Mouse (Mus musculus) heart, postnatal 0 days (tissue): ENCODE measurements around the gene Slc4a1. TPM values are rescaled to one million over a fixed set of nuclear protein-coding genes. Genes with fewer than 3 reads are reported as not detected.

Source experiments
- ATAC-seq: fragments of 200-750 bp; cut with Nextera tagmentation; 2 replicates; pipeline ENCODE4 v1.8.0; 2017; ENCODE audit warnings: low read depth, moderate number of reproducible peaks, moderate library complexity; ENCODE audit not compliant: insufficient read depth
- DNase-seq: peaks from one replicate; pipeline ENCODE4 v3.0.0-alpha.2; 2016; ENCODE audit warnings: low spot score
- H3K27ac ChIP-seq: fragments of 300-500 bp; sonication (generic); 2 replicates; pipeline ENCODE4 v1.5.1; 2014; ENCODE audit warnings: low read depth, mild to moderate bottlenecking
- H3K27me3 ChIP-seq: fragments of 300-500 bp; sonication (generic); 2 replicates; pipeline ENCODE4 v1.6.1; 2014; ENCODE audit warnings: low read length, mixed read lengths; ENCODE audit not compliant: control insufficient read depth, insufficient read depth
- H3K36me3 ChIP-seq: fragments of 300-500 bp; sonication (generic); replicated peaks from 2 replicates; pipeline ENCODE4 v1.6.1; 2014; ENCODE audit warnings: low read length, mixed read lengths; ENCODE audit not compliant: control insufficient read depth, insufficient read depth
- H3K4me1 ChIP-seq: fragments of 300-500 bp; sonication (generic); 2 replicates; pipeline ENCODE4 v1.6.1; 2014; ENCODE audit warnings: antibody characterized with exemption; ENCODE audit not compliant: control insufficient read depth, insufficient read depth
- H3K4me2 ChIP-seq: fragments of 300-500 bp; sonication (generic); 2 replicates; pipeline ENCODE4 v1.6.1; 2014; ENCODE audit warnings: low read depth, mild to moderate bottlenecking, low read length, moderate library complexity
- H3K4me3 ChIP-seq: fragments of 300-500 bp; sonication (generic); 2 replicates; pipeline ENCODE4 v1.5.1; 2014; ENCODE audit warnings: low read depth, low read length
- H3K9ac ChIP-seq: fragments of 300-500 bp; sonication (generic); replicated peaks from 2 replicates; pipeline ENCODE4 v1.6.1; 2014; ENCODE audit warnings: low read depth, low read length, mixed read lengths
- H3K9me3 ChIP-seq: fragments of 300-500 bp; sonication (generic); replicated peaks from 2 replicates; pipeline ENCODE4 v1.6.1; 2016; ENCODE audit warnings: low read length; ENCODE audit not compliant: control insufficient read depth
- CTCF ChIP-seq: IDR thresholded peaks from 2 replicates; pipeline ENCODE4 v1.5.1; 2016; ENCODE audit warnings: antibody characterized with exemption, control low read depth, low read depth
- EP300 ChIP-seq: IDR thresholded peaks from 2 replicates; pipeline ENCODE4 v1.6.1; 2016; ENCODE audit warnings: antibody characterized with exemption, low read depth
- WGBS: fragments of 180-500 bp; shearing (Covaris S2); extraction: QIAGEN DNeasy Blood & Tissue Kit; methylation state at CpG from one replicate; pipeline ENCODE4 v1.1.7; 2014; 5-methylcytosine and 5-hydroxymethylcytosine counted together
- polyA plus RNA-seq: library from polyadenylated mRNA; unstranded; fragments of >200 nt; fragmentation: Nextera tagmentation; extraction: Ambion mirVana; gene quantifications from 2 replicates; pipeline ENCODE4 v1.2.1, GENCODE M21; 2015
- total RNA-seq: library from RNA; depleted of rRNA; stranded (reverse); fragments of >200 nt; gene quantifications from 2 replicates; pipeline ENCODE4 v1.2.3, GENCODE M21; 2014; ENCODE audit warnings: low replicate concordance

Gene Slc4a1
- total and polyA plus RNA-seq, 2 experiments from 2014 or later = 3.1 to 7.5 TPM

GRCm38 (mm10) chr11:102396263-102396662 lies 30.3 kb upstream of the Slc4a1 start:
- ATAC-seq (no peak), DNase-seq (no peak)
- Histone ChIP-seq H3K4me1 (peaks cover 19% of the 10 kb centered on the region), H3K9ac (no peak overlapping the region), H3K36me3 (no peaks in the 10 kb centered on the region), H3K27me3 (peaks cover 53% of the 10 kb centered on the region), H3K27ac (no peak overlapping the region), H3K4me3 (no peak overlapping the region), H3K4me2 (no peak overlapping the region), H3K9me3 (no peaks in the 10 kb centered on the region)
- 55% methylated on average over 6 of the region's 6 CpGs for WGBS
- no peak for TF ChIP-seq EP300
- TF ChIP-seq CTCF = no peak

- TF ChIP-seq CTCF (no peak), EP300 (no peak)
- H3K27me3 ChIP-seq = peaks cover 45% of the 10 kb centered on the region
- no peak overlapping the region for H3K9ac ChIP-seq
- WGBS = 5% methylated on average over 5 of the region's 5 CpGs
- H3K4me3 ChIP-seq = no peak overlapping the region
- no peaks in the 10 kb centered on the region for H3K9me3 ChIP-seq
- peaks cover 19% of the 10 kb centered on the region for H3K4me1 ChIP-seq
- no peak for ATAC-seq
- H3K27ac ChIP-seq = no peak overlapping the region
- no peaks in the 10 kb centered on the region for H3K36me3 ChIP-seq
- H3K4me2 ChIP-seq = no peak overlapping the region
- DNase-seq = no peak
Observed at GRCm38 (mm10) chr11:102395250-102395649, 29.2 kb upstream of the Slc4a1 start.

- 77% methylated on average over 9 of the region's 9 CpGs for WGBS
- no peak overlapping the region for H3K4me2 ChIP-seq
Observed at GRCm38 (mm10) chr11:102394421-102395124, 28.6 kb upstream of the Slc4a1 start.

GRCm38 (mm10) chr11:102393719-102394420 lies 27.9 kb upstream of the Slc4a1 start:
- Histone ChIP-seq H3K27ac (no peak overlapping the region), H3K27me3 (peaks cover 32% of the 10 kb centered on the region), H3K4me2 (peak overlapping the region; percentile 70), H3K9ac (no peak overlapping the region), H3K36me3 (no peaks in the 10 kb centered on the region), H3K4me1 (peaks cover 19% of the 10 kb centered on the region), H3K4me3 (peak overlapping the region; percentile 36), H3K9me3 (no peaks in the 10 kb centered on the region)
- ATAC-seq (no peak), DNase-seq (no peak)
- TF ChIP-seq CTCF (no peak), EP300 (no peak)
- WGBS = 7% methylated on average over 17 of the region's 17 CpGs

More at GRCm38 (mm10) chr11:102394421-102395124, 28.6 kb upstream of the Slc4a1 start:
- Histone ChIP-seq H3K9me3 (no peaks in the 10 kb centered on the region), H3K9ac (no peak overlapping the region), H3K36me3 (no peaks in the 10 kb centered on the region), H3K27ac (no peak overlapping the region), H3K4me1 (peaks cover 19% of the 10 kb centered on the region), H3K4me3 (no peak overlapping the region), H3K27me3 (peaks cover 39% of the 10 kb centered on the region)
- DNase-seq (no peak), ATAC-seq (no peak)
- TF ChIP-seq CTCF (no peak), EP300 (no peak)

- ATAC-seq (peak; percentile 75), DNase-seq (peak; percentile 70)
- Histone ChIP-seq H3K27ac (no peak within 1 kb of the TSS), H3K9ac (no peak within 1 kb of the TSS), H3K27me3 (peaks cover 25% of the 10 kb centered on the region), H3K9me3 (no peaks in the 10 kb centered on the region), H3K36me3 (no peaks in the 10 kb centered on the region), H3K4me2 (peak within 1 kb of the TSS; percentile 70), H3K4me1 (peaks cover 19% of the 10 kb centered on the region), H3K4me3 (peak within 1 kb of the TSS; percentile 36)
- WGBS = 0% methylated on average over 30 of the region's 34 CpGs
- TF ChIP-seq EP300 = no peak
- no peak for TF ChIP-seq CTCF
Observed at GRCm38 (mm10) chr11:102393238-102393634, 27.2 kb upstream of the Slc4a1 start, which contains the start of gene Rundc3a. Gene Rundc3a (plus strand): TSS chr11:102393403.
